In genomic region chr11:69948763-69949150, GRCm38 (mm10) we compare ENCODE assay signal across 8 mouse cellular contexts. TPM values are rescaled to one million over a fixed set of nuclear protein-coding genes. Genes with fewer than 3 reads are reported as not detected.
DNase-seq lines count a peak whose midpoint lies in the region; ATAC-seq and TF ChIP-seq lines count a peak whose summit lies in the region.

No protein-coding gene starts in this region.

- peak overlapping the region; percentile 5; the same call in 1 of the 2 replicates for H3K9ac ChIP-seq in ES-Bruce4 (ENCODE audit: low read depth, poor library complexity, severe bottlenecking)
- peak overlapping the region; percentile 57 for H3K9ac ChIP-seq in forebrain, embryonic 12.5 days
- peak overlapping the region; percentile 75 for H3K9ac ChIP-seq in liver, embryonic 15.5 days
- H3K9ac ChIP-seq in neural tube, embryonic 11.5 days (ENCODE audit: low read length) = peak overlapping the region; percentile 69

- H3K36me3 ChIP-seq in ES-Bruce4 (ENCODE audit: control insufficient read depth, insufficient read depth, low read length, poor library complexity, severe bottlenecking) = no peaks in the 10 kb centered on the region
- peaks cover 17% of the 10 kb centered on the region for H3K36me3 ChIP-seq in forebrain, embryonic 12.5 days (replicated peaks)
- peaks cover 22% of the 10 kb centered on the region for H3K36me3 ChIP-seq in liver, embryonic 15.5 days (replicated peaks)
- H3K36me3 ChIP-seq in neural tube, embryonic 11.5 days (ENCODE audit: control insufficient read depth, insufficient read depth, low read length) = no peaks in the 10 kb centered on the region
- H3K36me3 ChIP-seq in testis, adult 2 months (ENCODE audit: control insufficient read depth, insufficient read depth, low read length) = no peaks in the 10 kb centered on the region

- peak overlapping the region; percentile 68 for H3K4me2 ChIP-seq in forebrain, embryonic 12.5 days
- H3K4me2 ChIP-seq in liver, embryonic 15.5 days = peak overlapping the region; percentile 93
- peak overlapping the region; percentile 41 for H3K4me2 ChIP-seq in neural tube, embryonic 11.5 days (ENCODE audit: low read depth)

- peak; percentile 91 for TF ChIP-seq CTCF in ES-Bruce4 (IDR thresholded peaks at IDR 0.05; ENCODE audit: low read depth, low read length)
- peak; percentile 82; the same call in 1 of the 2 replicates for TF ChIP-seq CTCF in testis, adult 2 months (IDR thresholded peaks at IDR 0.05; ENCODE audit: control insufficient read depth, insufficient read depth, insufficient replicate concordance, low read depth, low read length)

- TF ChIP-seq EP300 in ES-Bruce4 (IDR thresholded peaks at IDR 0.05; ENCODE audit: insufficient read depth, low read depth, low read length) = no peak

- WGBS in forebrain, embryonic 12.5 days = 0% methylated on average over 14 of the region's 14 CpGs
- WGBS in liver, embryonic 15.5 days (ENCODE audit: insufficient replicate concordance) = under 1% methylated on average over 14 of the region's 14 CpGs
- WGBS in neural tube, embryonic 11.5 days = under 1% methylated on average over 14 of the region's 14 CpGs

- H3K4me3 ChIP-seq in ES-Bruce4 (ENCODE audit: low read depth, low read length) = peak overlapping the region; percentile 64
- peak overlapping the region; percentile 45 for H3K4me3 ChIP-seq in forebrain, embryonic 12.5 days (replicated peaks)
- peak overlapping the region; percentile 77 for H3K4me3 ChIP-seq in liver, embryonic 15.5 days (replicated peaks)
- H3K4me3 ChIP-seq in neural tube, embryonic 11.5 days (ENCODE audit: low read depth, low read length) = peak overlapping the region; percentile 30
- peak overlapping the region; percentile 37 for H3K4me3 ChIP-seq in testis, adult 2 months (ENCODE audit: control insufficient read depth, low read depth, low read length)

- intact Hi-C loops in heart, postnatal 10 days (cut with DNase I) = loop anchor here (1.0 kb wide), 2 partner anchors 14 to 68 kb away; no protein-coding TSS in a partner anchor

- no peak for TF ChIP-seq POLR2A in ES-Bruce4 (IDR thresholded peaks at IDR 0.05; ENCODE audit: insufficient read depth, low read length)
- TF ChIP-seq POLR2A in testis, adult 2 months (IDR thresholded peaks at IDR 0.05; ENCODE audit: control insufficient read depth, low read depth, low read length) = no peak

- H3K4me1 ChIP-seq in ES-Bruce4 (ENCODE audit: control insufficient read depth, insufficient read depth, low read length) = no peaks in the 10 kb centered on the region
- peaks cover 25% of the 10 kb centered on the region for H3K4me1 ChIP-seq in forebrain, embryonic 12.5 days
- H3K4me1 ChIP-seq in liver, embryonic 15.5 days (replicated peaks) = peaks cover 48% of the 10 kb centered on the region
- peaks cover 5% of the 10 kb centered on the region; the same call in 1 of the 2 replicates for H3K4me1 ChIP-seq in neural tube, embryonic 11.5 days (ENCODE audit: control insufficient read depth, insufficient read depth, low read length)
- H3K4me1 ChIP-seq in testis, adult 2 months (ENCODE audit: control insufficient read depth, insufficient read depth, low read length) = peaks cover 18% of the 10 kb centered on the region

- no peaks in the 10 kb centered on the region for H3K9me3 ChIP-seq in ES-Bruce4 (replicated peaks; ENCODE audit: control insufficient read depth, insufficient read depth, low read length, poor library complexity, severe bottlenecking)
- no peaks in the 10 kb centered on the region for H3K9me3 ChIP-seq in forebrain, embryonic 12.5 days
- no peaks in the 10 kb centered on the region for H3K9me3 ChIP-seq in liver, embryonic 15.5 days (replicated peaks)
- H3K9me3 ChIP-seq in neural tube, embryonic 11.5 days (ENCODE audit: control insufficient read depth, low read length) = no peaks in the 10 kb centered on the region

- H3K27me3 ChIP-seq in ES-Bruce4 (ENCODE audit: control insufficient read depth, insufficient read depth, low read length, poor library complexity, severe bottlenecking) = no peaks in the 10 kb centered on the region
- H3K27me3 ChIP-seq in forebrain, embryonic 12.5 days = peaks cover 13% of the 10 kb centered on the region
- peaks cover 63% of the 10 kb centered on the region for H3K27me3 ChIP-seq in liver, embryonic 15.5 days
- no peaks in the 10 kb centered on the region for H3K27me3 ChIP-seq in neural tube, embryonic 11.5 days (ENCODE audit: control insufficient read depth, insufficient read depth, low read length)
- no peaks in the 10 kb centered on the region for H3K27me3 ChIP-seq in testis, adult 2 months (ENCODE audit: control insufficient read depth, insufficient read depth, low read length)

- no peak overlapping the region for H3K27ac ChIP-seq in ES-Bruce4 (ENCODE audit: insufficient read depth, low read length)
- peak overlapping the region; percentile 92 for H3K27ac ChIP-seq in forebrain, embryonic 12.5 days
- peak overlapping the region; percentile 83 for H3K27ac ChIP-seq in liver, embryonic 15.5 days (replicated peaks)
- H3K27ac ChIP-seq in neural tube, embryonic 11.5 days (ENCODE audit: low read depth, low read length) = peak overlapping the region; percentile 75
- H3K27ac ChIP-seq in testis, adult 2 months (ENCODE audit: control insufficient read depth, insufficient read depth, low read depth, low read length) = no peak overlapping the region

- peak; percentile 58 for ATAC-seq in forebrain, embryonic 12.5 days (ENCODE audit: low FRiP score)
- ATAC-seq in liver, embryonic 15.5 days (ENCODE audit: insufficient read depth) = peak; percentile 36
- peak; percentile 54 for ATAC-seq in neural tube, embryonic 11.5 days (ENCODE audit: insufficient read depth, low FRiP score, low TSS enrichment)

- peak; percentile 91 for DNase-seq in c-Kit-positive CD71-positive TER-119-positive erythroid progenitor cells, embryonic 14.5 days (ENCODE audit: low spot score)
- peak; percentile 93 to 97 for DNase-seq in heart, postnatal 10 days
- DNase-seq in kidney, postnatal 4 days = peak; percentile 95
- peak; percentile 88 for DNase-seq in neural tube, embryonic 11.5 days (ENCODE audit: low spot score)

RNA-seq across cellular contexts. Expression of gene Slc2a4, which starts 0.8 kb away (rescaled TPM):
- 2.7 and 3.2 TPM in 2 replicates for polyA plus RNA-seq in ES-Bruce4 (2011; ENCODE audit: insufficient read depth, insufficient read length, low read depth, missing spikeins)
- 13.3 and 15.3 TPM in 2 replicates for polyA plus RNA-seq in forebrain, embryonic 12.5 days (2016; fragmentation: Nextera tagmentation; extraction: Ambion mirVana)
- 100 to 1,000 TPM; 135 to 144 TPM for total RNA-seq in heart, postnatal 10 days (2021)
- 19.9 and 22.1 TPM in 2 replicates for polyA plus RNA-seq in liver, embryonic 15.5 days (2015; fragmentation: Nextera tagmentation; extraction: Ambion mirVana)
- polyA plus RNA-seq in neural tube, embryonic 11.5 days (2014; fragmentation: Nextera tagmentation; extraction: Ambion mirVana) = 11.4 and 11.8 TPM in 2 replicates
- 1.9 and 3.6 TPM in 2 replicates for polyA plus RNA-seq in testis, adult 2 months (2012; rRNA removed)

RNA-seq across cellular contexts. Expression of gene Ybx2, which starts 13.2 kb away (rescaled TPM):
- 55.2 and 57.2 TPM in 2 replicates for polyA plus RNA-seq in ES-Bruce4 (2011; ENCODE audit: insufficient read depth, insufficient read length, low read depth, missing spikeins)
- polyA plus RNA-seq in forebrain, embryonic 12.5 days (2016; fragmentation: Nextera tagmentation; extraction: Ambion mirVana) = 7.4 and 8.9 TPM in 2 replicates
- 10 to 100 TPM; 22.7 to 25.7 TPM for total RNA-seq in heart, postnatal 10 days (2021)
- not detected in 2 replicates for polyA plus RNA-seq in liver, embryonic 15.5 days (2015; fragmentation: Nextera tagmentation; extraction: Ambion mirVana)
- polyA plus RNA-seq in neural tube, embryonic 11.5 days (2014; fragmentation: Nextera tagmentation; extraction: Ambion mirVana) = 3.4 and 4.2 TPM in 2 replicates
- polyA plus RNA-seq in testis, adult 2 months (2012; rRNA removed) = 3,709 and 3,883 TPM in 2 replicates

RNA-seq across cellular contexts. Expression of gene Cldn7, which starts 15.8 kb away (rescaled TPM):
- polyA plus RNA-seq in ES-Bruce4 (2011; ENCODE audit: insufficient read depth, insufficient read length, low read depth, missing spikeins) = 106 and 144 TPM in 2 replicates
- polyA plus RNA-seq in forebrain, embryonic 12.5 days (2016; fragmentation: Nextera tagmentation; extraction: Ambion mirVana) = 5.7 and 7.0 TPM in 2 replicates
- not detected for total RNA-seq in heart, postnatal 10 days (2021)
- polyA plus RNA-seq in liver, embryonic 15.5 days (2015; fragmentation: Nextera tagmentation; extraction: Ambion mirVana) = 4.5 and 6.6 TPM in 2 replicates
- 5.3 and 5.9 TPM in 2 replicates for polyA plus RNA-seq in neural tube, embryonic 11.5 days (2014; fragmentation: Nextera tagmentation; extraction: Ambion mirVana)
- polyA plus RNA-seq in testis, adult 2 months (2012; rRNA removed) = 3.0 and 4.9 TPM in 2 replicates

RNA-seq across cellular contexts. Expression of gene Eif5a, which starts 27.0 kb away (rescaled TPM):
- polyA plus RNA-seq in ES-Bruce4 (2011; ENCODE audit: insufficient read depth, insufficient read length, low read depth, missing spikeins) = 1,015 and 1,063 TPM in 2 replicates
- polyA plus RNA-seq in forebrain, embryonic 12.5 days (2016; fragmentation: Nextera tagmentation; extraction: Ambion mirVana) = 1,678 TPM in 2 replicates
- total RNA-seq in heart, postnatal 10 days (2021) = 100 to 1,000 TPM; 488 to 490 TPM
- 1,245 and 1,257 TPM in 2 replicates for polyA plus RNA-seq in liver, embryonic 15.5 days (2015; fragmentation: Nextera tagmentation; extraction: Ambion mirVana)
- polyA plus RNA-seq in neural tube, embryonic 11.5 days (2014; fragmentation: Nextera tagmentation; extraction: Ambion mirVana) = 1,905 and 1,926 TPM in 2 replicates
- 621 and 702 TPM in 2 replicates for polyA plus RNA-seq in testis, adult 2 months (2012; rRNA removed)

RNA-seq across cellular contexts. Expression of gene Ctdnep1, which starts 32.2 kb away (rescaled TPM):
- 61.9 and 63.4 TPM in 2 replicates for polyA plus RNA-seq in ES-Bruce4 (2011; ENCODE audit: insufficient read depth, insufficient read length, low read depth, missing spikeins)
- polyA plus RNA-seq in forebrain, embryonic 12.5 days (2016; fragmentation: Nextera tagmentation; extraction: Ambion mirVana) = 19.9 and 20.7 TPM in 2 replicates
- 100 to 1,000 TPM; 144 to 159 TPM for total RNA-seq in heart, postnatal 10 days (2021)
- 8.9 and 11.9 TPM in 2 replicates for polyA plus RNA-seq in liver, embryonic 15.5 days (2015; fragmentation: Nextera tagmentation; extraction: Ambion mirVana)
- polyA plus RNA-seq in neural tube, embryonic 11.5 days (2014; fragmentation: Nextera tagmentation; extraction: Ambion mirVana) = 21.5 and 23.3 TPM in 2 replicates
- polyA plus RNA-seq in testis, adult 2 months (2012; rRNA removed) = 120 and 137 TPM in 2 replicates

Comparison
In these comparisons a context has a peak if more than half of its experiments do, and no peak if none do; other contexts are left out.
1. H3K27ac ChIP-seq: peak in forebrain, embryonic 12.5 days (single experiment), liver, embryonic 15.5 days (single experiment) and neural tube, embryonic 11.5 days (single experiment); none in ES-Bruce4 (single experiment) and testis, adult 2 months (single experiment).
2. H3K9ac ChIP-seq: peak in every context shown above with its lines; median percentile 75 in liver, embryonic 15.5 days; 69 in neural tube, embryonic 11.5 days; 57 in forebrain, embryonic 12.5 days; 5 in ES-Bruce4.
3. H3K4me2 ChIP-seq: peak in every context shown above with its lines; median percentile 93 in liver, embryonic 15.5 days; 68 in forebrain, embryonic 12.5 days; 41 in neural tube, embryonic 11.5 days.
4. RNA of gene Ybx2, which starts 13.2 kb away (polyA plus RNA-seq): 3,709 to 3,883 TPM in testis, adult 2 months; 55.2 to 57.2 TPM in ES-Bruce4, 7.4 to 8.9 TPM in forebrain, embryonic 12.5 days, 3.4 to 4.2 TPM in neural tube, embryonic 11.5 days and not detected in liver, embryonic 15.5 days; every median in the first group is over 10 times any median in the second.
5. RNA of gene Cldn7, which starts 15.8 kb away (polyA plus RNA-seq): 106 to 144 TPM in ES-Bruce4; 5.3 to 5.9 TPM in neural tube, embryonic 11.5 days, 5.7 to 7.0 TPM in forebrain, embryonic 12.5 days, 4.5 to 6.6 TPM in liver, embryonic 15.5 days and 3.0 to 4.9 TPM in testis, adult 2 months; every median in the first group is over 10 times any median in the second.
6. Peak in every context shown above with its lines, with median percentiles within 50 percentile points of each other: H3K4me3 ChIP-seq, DNase-seq and ATAC-seq.